Comparison of ENCODE assay signal across 17 mouse cellular contexts in genomic region chr7:47003411-47004115, GRCm38 (mm10). TPM values are rescaled to one million over a fixed set of nuclear protein-coding genes. Genes with fewer than 3 reads are reported as not detected.
DNase-seq lines count a peak whose midpoint lies in the region; ATAC-seq and TF ChIP-seq lines count a peak whose summit lies in the region.
"Had no signal": no experiment of that assay in that cellular context is flagged by ENCODE, and none has a peak within 500 bp of the region (broad histone marks: within the 10 kb centered on the region; RNA-seq: fewer than 3 reads in every experiment).

No protein-coding gene starts in this region.

- H3K4me2 ChIP-seq in embryonic facial prominence, embryonic 12.5 days (replicated peaks): no peak overlapping the region
- H3K4me2 ChIP-seq in liver, embryonic 12.5 days: no peak overlapping the region
- no peak overlapping the region for H3K4me2 ChIP-seq in embryonic facial prominence, embryonic 13.5 days
- no peak overlapping the region for H3K4me2 ChIP-seq in hindbrain, postnatal 0 days (ENCODE audit: low read depth, low read length)

- ATAC-seq in embryonic facial prominence, embryonic 12.5 days (ENCODE audit: insufficient number of reproducible peaks, insufficient read depth, low FRiP score, low TSS enrichment): no peak
- ATAC-seq in liver, embryonic 12.5 days: no peak
- ATAC-seq in embryonic facial prominence, embryonic 13.5 days (ENCODE audit: insufficient number of reproducible peaks, insufficient read depth, low FRiP score, low TSS enrichment, low read depth): no peak
- no peak for ATAC-seq in hindbrain, postnatal 0 days

- H3K27ac ChIP-seq in embryonic facial prominence, embryonic 12.5 days: 0 out of 2 replicates have a peak overlapping the region, but pooled peaks have one; percentile 36
- no peak overlapping the region for H3K27ac ChIP-seq in embryonic facial prominence, embryonic 10.5 days (replicated peaks)
- no peak overlapping the region for H3K27ac ChIP-seq in liver, embryonic 12.5 days
- H3K27ac ChIP-seq in embryonic facial prominence, embryonic 13.5 days: peak overlapping the region; percentile 23; the same call in 1 of the 2 replicates
- no peak overlapping the region for H3K27ac ChIP-seq in hindbrain, postnatal 0 days

- no peak overlapping the region for H3K9ac ChIP-seq in embryonic facial prominence, embryonic 12.5 days
- H3K9ac ChIP-seq in liver, embryonic 12.5 days: 0 out of 2 replicates have a peak overlapping the region, but pooled peaks have one; percentile 22
- H3K9ac ChIP-seq in embryonic facial prominence, embryonic 13.5 days: peak overlapping the region; percentile 33; the same call in 1 of the 2 replicates
- H3K9ac ChIP-seq in hindbrain, postnatal 0 days (replicated peaks; ENCODE audit: low read length): peak overlapping the region; percentile 13; the same call in 1 of the 2 replicates

- DNase-seq in embryonic facial prominence, embryonic 10.5 days (ENCODE audit: low spot score): no peak
- no peak for DNase-seq in liver
- peak; percentile 44 for DNase-seq in hindbrain, postnatal 0 days (ENCODE audit: low spot score)
- DNase-seq in spleen, postnatal 36 days (ENCODE audit: low spot score in 2 of 2): no peak
- DNase-seq in adrenal gland, adult 18-20 months (ENCODE audit: low spot score in 2 of 2): no peak
- DNase-seq: cerebellum, adult 9-11 months; gastrocnemius, postnatal 10 days; kidney, adult 2 months; lung, postnatal 10 days had no signal

- no peak for TF ChIP-seq CTCF in hindbrain, postnatal 0 days (IDR thresholded peaks at IDR 0.05; ENCODE audit: low read depth)

- H3K9me3 ChIP-seq in embryonic facial prominence, embryonic 12.5 days: no peaks in the 10 kb centered on the region
- no peaks in the 10 kb centered on the region for H3K9me3 ChIP-seq in embryonic facial prominence, embryonic 10.5 days
- no peaks in the 10 kb centered on the region for H3K9me3 ChIP-seq in liver, embryonic 12.5 days (replicated peaks)
- no peaks in the 10 kb centered on the region for H3K9me3 ChIP-seq in embryonic facial prominence, embryonic 13.5 days
- no peaks in the 10 kb centered on the region for H3K9me3 ChIP-seq in hindbrain, postnatal 0 days (ENCODE audit: low read length)

- peaks cover 47% of the 10 kb centered on the region for H3K4me1 ChIP-seq in embryonic facial prominence, embryonic 12.5 days
- peaks cover 39% of the 10 kb centered on the region for H3K4me1 ChIP-seq in embryonic facial prominence, embryonic 10.5 days
- peaks cover 83% of the 10 kb centered on the region for H3K4me1 ChIP-seq in liver, embryonic 12.5 days
- H3K4me1 ChIP-seq in embryonic facial prominence, embryonic 13.5 days: peaks cover 56% of the 10 kb centered on the region
- peaks cover 4% of the 10 kb centered on the region; the same call in 1 of the 2 replicates for H3K4me1 ChIP-seq in hindbrain, postnatal 0 days (ENCODE audit: insufficient read depth, low read length)

- H3K4me3 ChIP-seq in embryonic facial prominence, embryonic 12.5 days: no peak overlapping the region
- no peak overlapping the region for H3K4me3 ChIP-seq in embryonic facial prominence, embryonic 10.5 days
- no peak overlapping the region for H3K4me3 ChIP-seq in liver, embryonic 12.5 days
- no peak overlapping the region for H3K4me3 ChIP-seq in embryonic facial prominence, embryonic 13.5 days
- no peak overlapping the region for H3K4me3 ChIP-seq in hindbrain, postnatal 0 days (ENCODE audit: low read length)

- H3K36me3 ChIP-seq in embryonic facial prominence, embryonic 12.5 days: peaks cover 8% of the 10 kb centered on the region
- H3K36me3 ChIP-seq in embryonic facial prominence, embryonic 10.5 days (replicated peaks): peaks cover 8% of the 10 kb centered on the region
- peaks cover 12% of the 10 kb centered on the region for H3K36me3 ChIP-seq in liver, embryonic 12.5 days
- peaks cover 8% of the 10 kb centered on the region for H3K36me3 ChIP-seq in embryonic facial prominence, embryonic 13.5 days
- no peaks in the 10 kb centered on the region for H3K36me3 ChIP-seq in hindbrain, postnatal 0 days (ENCODE audit: insufficient read depth, low read length)

- H3K27me3 ChIP-seq in embryonic facial prominence, embryonic 12.5 days: no peaks in the 10 kb centered on the region
- H3K27me3 ChIP-seq in embryonic facial prominence, embryonic 10.5 days (replicated peaks; ENCODE audit: low read depth, poor library complexity, severe bottlenecking): no peaks in the 10 kb centered on the region
- H3K27me3 ChIP-seq in liver, embryonic 12.5 days (replicated peaks): no peaks in the 10 kb centered on the region
- H3K27me3 ChIP-seq in embryonic facial prominence, embryonic 13.5 days: no peaks in the 10 kb centered on the region
- no peaks in the 10 kb centered on the region for H3K27me3 ChIP-seq in hindbrain, postnatal 0 days (ENCODE audit: insufficient read depth, low read length)

- 41% methylated on average over 3 of the region's 3 CpGs for whole genome bisulfite sequencing in embryonic facial prominence, embryonic 12.5 days
- WGBS in embryonic facial prominence, embryonic 10.5 days: 33% methylated on average over 3 of the region's 3 CpGs
- WGBS in liver, embryonic 12.5 days (ENCODE audit: insufficient replicate concordance): 63% methylated on average over 3 of the region's 3 CpGs
- 33% methylated on average over 3 of the region's 3 CpGs for WGBS in embryonic facial prominence, embryonic 13.5 days
- 23% methylated on average over 3 of the region's 3 CpGs for WGBS in hindbrain, postnatal 0 days

RNA-seq across cellular contexts. Expression of gene Spty2d1, which starts 4.6 kb away (rescaled TPM):
- polyA plus RNA-seq in embryonic facial prominence, embryonic 12.5 days (2016; fragmentation: Nextera tagmentation; extraction: Ambion mirVana): 16.6 and 18.1 TPM in 2 replicates
- polyA plus RNA-seq in embryonic facial prominence, embryonic 10.5 days (2016; fragmentation: Nextera tagmentation; extraction: Ambion mirVana): 12.4 and 12.8 TPM in 2 replicates
- polyA plus RNA-seq in liver, embryonic 12.5 days (2016; fragmentation: Nextera tagmentation; extraction: Ambion mirVana): 16.8 and 17.7 TPM in 2 replicates
- polyA plus RNA-seq in embryonic facial prominence, embryonic 13.5 days (2015; fragmentation: Nextera tagmentation; extraction: Ambion mirVana): 18.8 and 20.0 TPM in 2 replicates
- total RNA-seq in hindbrain, postnatal 0 days (2014; rRNA removed): 9.1 and 9.7 TPM in 2 replicates
- 5.1 and 5.8 TPM in 2 replicates for polyA plus RNA-seq in hindbrain, postnatal 0 days (2015; fragmentation: Nextera tagmentation; extraction: Ambion mirVana)
- total RNA-seq in adrenal gland, adult 18-20 months (2021): 10 to 100 TPM; 19.2 to 20.0 TPM

RNA-seq across cellular contexts. Expression of gene Gm9999, which starts 20.2 kb away (rescaled TPM):
- not detected in 2 replicates for polyA plus RNA-seq in embryonic facial prominence, embryonic 12.5 days (2016; fragmentation: Nextera tagmentation; extraction: Ambion mirVana)
- polyA plus RNA-seq in embryonic facial prominence, embryonic 10.5 days (2016; fragmentation: Nextera tagmentation; extraction: Ambion mirVana): not detected in 2 replicates
- polyA plus RNA-seq in liver, embryonic 12.5 days (2016; fragmentation: Nextera tagmentation; extraction: Ambion mirVana): not detected in 2 replicates
- not detected in 2 replicates for polyA plus RNA-seq in embryonic facial prominence, embryonic 13.5 days (2015; fragmentation: Nextera tagmentation; extraction: Ambion mirVana)
- not detected in 2 replicates for total RNA-seq in hindbrain, postnatal 0 days (2014; rRNA removed)
- not detected in 2 replicates for polyA plus RNA-seq in hindbrain, postnatal 0 days (2015; fragmentation: Nextera tagmentation; extraction: Ambion mirVana)
- total RNA-seq in adrenal gland, adult 18-20 months (2021): not detected
- total RNA-seq: gastrocnemius, postnatal 10 days; heart, postnatal 25 days; layer of hippocampus, adult 18-20 months; left cerebral cortex, postnatal 10 days had no signal
- polyA plus RNA-seq: embryonic facial prominence, embryonic 11.5 days; kidney, adult 2 months; thymus, postnatal 0 days had no signal

RNA-seq across cellular contexts. Expression of gene Uevld, which starts 45.2 kb away (rescaled TPM):
- 11.1 and 13.0 TPM in 2 replicates for polyA plus RNA-seq in embryonic facial prominence, embryonic 12.5 days (2016; fragmentation: Nextera tagmentation; extraction: Ambion mirVana)
- polyA plus RNA-seq in embryonic facial prominence, embryonic 10.5 days (2016; fragmentation: Nextera tagmentation; extraction: Ambion mirVana): 12.7 TPM in 2 replicates
- 6.9 and 7.1 TPM in 2 replicates for polyA plus RNA-seq in liver, embryonic 12.5 days (2016; fragmentation: Nextera tagmentation; extraction: Ambion mirVana)
- polyA plus RNA-seq in embryonic facial prominence, embryonic 13.5 days (2015; fragmentation: Nextera tagmentation; extraction: Ambion mirVana): 10.3 and 11.2 TPM in 2 replicates
- 8.4 and 10.1 TPM in 2 replicates for total RNA-seq in hindbrain, postnatal 0 days (2014; rRNA removed)
- 5.0 and 5.4 TPM in 2 replicates for polyA plus RNA-seq in hindbrain, postnatal 0 days (2015; fragmentation: Nextera tagmentation; extraction: Ambion mirVana)
- total RNA-seq in adrenal gland, adult 18-20 months (2021): 10 to 100 TPM; 16.3 to 17.4 TPM

RNA-seq across cellular contexts. Expression of gene Tmem86a, which starts 46.8 kb away (rescaled TPM):
- 21.3 and 23.2 TPM in 2 replicates for polyA plus RNA-seq in embryonic facial prominence, embryonic 12.5 days (2016; fragmentation: Nextera tagmentation; extraction: Ambion mirVana)
- polyA plus RNA-seq in embryonic facial prominence, embryonic 10.5 days (2016; fragmentation: Nextera tagmentation; extraction: Ambion mirVana): 11.3 and 11.7 TPM in 2 replicates
- 20.2 and 20.3 TPM in 2 replicates for polyA plus RNA-seq in liver, embryonic 12.5 days (2016; fragmentation: Nextera tagmentation; extraction: Ambion mirVana)
- polyA plus RNA-seq in embryonic facial prominence, embryonic 13.5 days (2015; fragmentation: Nextera tagmentation; extraction: Ambion mirVana): 17.4 and 18.9 TPM in 2 replicates
- 11.9 and 17.1 TPM in 2 replicates for total RNA-seq in hindbrain, postnatal 0 days (2014; rRNA removed)
- polyA plus RNA-seq in hindbrain, postnatal 0 days (2015; fragmentation: Nextera tagmentation; extraction: Ambion mirVana): 29.5 and 32.3 TPM in 2 replicates
- total RNA-seq in adrenal gland, adult 18-20 months (2021): 10 to 100 TPM; 18.6 to 22.3 TPM

Comparison
In these comparisons a context has a peak if more than half of its experiments do, and no peak if none do; other contexts are left out.
1. H3K27ac ChIP-seq: peak in embryonic facial prominence, embryonic 12.5 days (single experiment) and embryonic facial prominence, embryonic 13.5 days (single experiment); none in embryonic facial prominence, embryonic 10.5 days (single experiment), liver, embryonic 12.5 days (single experiment) and hindbrain, postnatal 0 days (single experiment).